Mouse (Mus musculus) CH12.LX (cell line): ENCODE data around the gene Hoxa10. TPM values are rescaled to one million over a fixed set of nuclear protein-coding genes. Genes with fewer than 3 reads are reported as not detected.

Source experiments
- DNase-seq: peaks from one replicate; pipeline ENCODE4 v3.0.0-alpha.2; 2013; ENCODE audit errors: extremely low read depth
- H3K27ac ChIP-seq: 2 replicates; pipeline ENCODE4 v1.5.1; 2012; ENCODE audit warnings: low read depth, mild to moderate bottlenecking, control low read depth, moderate library complexity; ENCODE audit not compliant: insufficient read depth
- H3K27me3 ChIP-seq: replicated peaks from 2 replicates; pipeline ENCODE3; 2012; ENCODE audit warnings: inconsistent platforms
- H3K36me3 ChIP-seq, 2 experiments: replicated peaks in 1 of 2; 2 replicates each; pipeline versions ENCODE3 to v1.6.1; 2012; ENCODE audit warnings: inconsistent platforms in 1 of 2, low read length in 1 of 2, mild to moderate bottlenecking in 1 of 2, mixed read lengths in 1 of 2, moderate library complexity in 1 of 2; ENCODE audit not compliant: control insufficient read depth in 1 of 2, insufficient read depth in 1 of 2
- H3K4me1 ChIP-seq, 2 experiments: 2 replicates each; pipeline ENCODE4 v1.6.1; 2012; ENCODE audit warnings: inconsistent platforms in 1 of 2, moderate library complexity in 1 of 2; ENCODE audit not compliant: insufficient read depth in 2 of 2, control insufficient read depth in 1 of 2
- H3K4me2 ChIP-seq: 2 replicates; pipeline ENCODE4 v1.6.1; 2012; ENCODE audit warnings: low read depth, mild to moderate bottlenecking, control low read depth; ENCODE audit not compliant: poor library complexity, insufficient read depth, severe bottlenecking
- H3K4me3 ChIP-seq, 3 experiments: fragments of 150-350 bp in 1 of 3; sonication (generic) in 1 of 3; replicated peaks in 1 of 3; 2 replicates each; pipeline versions ENCODE3 to v1.5.1; 2011 to 2012; ENCODE audit warnings: low read depth in 2 of 3, low read length in 2 of 3, mild to moderate bottlenecking in 2 of 3, moderate library complexity in 2 of 3, control low read depth in 1 of 3, improper control_type of control experiment in 1 of 3, inconsistent platforms in 1 of 3, mixed read lengths in 1 of 3; ENCODE audit not compliant: poor library complexity in 1 of 3
- H3K79me2 ChIP-seq: replicated peaks from 2 replicates; pipeline ENCODE4 v1.6.1; 2012; ENCODE audit warnings: mild to moderate bottlenecking, moderate library complexity; ENCODE audit not compliant: control insufficient read depth, poor library complexity, insufficient read depth, severe bottlenecking; ENCODE audit errors: extremely low read depth
- H3K9ac ChIP-seq: 2 replicates; pipeline ENCODE4 v1.6.1; 2012; ENCODE audit warnings: low read depth, mild to moderate bottlenecking, control low read depth, moderate library complexity; ENCODE audit not compliant: insufficient read depth
- H3K9me3 ChIP-seq: replicated peaks from 2 replicates; pipeline ENCODE3; 2012; ENCODE audit warnings: low read length, inconsistent platforms, mixed read lengths
- E2F4 ChIP-seq: IDR thresholded peaks from 2 replicates; pipeline ENCODE4 v1.6.1; 2011; ENCODE audit warnings: low read depth, low read length, improper control_type of control experiment; ENCODE audit not compliant: insufficient replicate concordance
- ETS1 ChIP-seq: conservative IDR thresholded peaks from 2 replicates; pipeline ENCODE4 v1.6.1; 2012; ENCODE audit warnings: low read depth, mild to moderate bottlenecking, inconsistent platforms, low read length, improper control_type of control experiment, moderate library complexity
- HCFC1 ChIP-seq: IDR thresholded peaks from 2 replicates; pipeline ENCODE4 v1.6.1; 2012; ENCODE audit warnings: low read depth, mild to moderate bottlenecking, inconsistent platforms, low read length, improper control_type of control experiment
- JUN ChIP-seq: IDR thresholded peaks from 2 replicates; pipeline ENCODE4 v1.6.1; 2011; ENCODE audit warnings: low read depth, mild to moderate bottlenecking, low read length, improper control_type of control experiment, moderate library complexity; ENCODE audit not compliant: insufficient read depth
- KAT2A ChIP-seq: IDR thresholded peaks from 2 replicates; pipeline ENCODE4 v1.6.1; 2012; ENCODE audit warnings: low read length, improper control_type of control experiment, inconsistent platforms; ENCODE audit not compliant: insufficient replicate concordance
- MAFK ChIP-seq: IDR thresholded peaks from 2 replicates; pipeline ENCODE4 v1.6.1; 2011; ENCODE audit warnings: low read length, improper control_type of control experiment; ENCODE audit not compliant: insufficient replicate concordance
- MAX ChIP-seq: IDR thresholded peaks from 2 replicates; pipeline ENCODE4 v1.6.1; 2011; ENCODE audit warnings: low read length, improper control_type of control experiment
- MYC ChIP-seq: IDR thresholded peaks from 2 replicates; pipeline ENCODE4 v1.6.1; 2011; ENCODE audit warnings: low read depth, mild to moderate bottlenecking, improper control_type of control experiment, low read length
- NRF1 ChIP-seq: IDR thresholded peaks from 2 replicates; pipeline ENCODE4 v1.6.1; 2014; ENCODE audit warnings: low read depth, mild to moderate bottlenecking, inconsistent platforms, low read length, improper control_type of control experiment, moderate library complexity
- PAX5 ChIP-seq: IDR thresholded peaks from 2 replicates; pipeline ENCODE4 v1.6.1; 2012; ENCODE audit warnings: low read length, inconsistent platforms, mixed read lengths
- POLR2AphosphoS2 ChIP-seq: IDR thresholded peaks from 2 replicates; pipeline ENCODE4 v1.6.1; 2011; ENCODE audit warnings: low read depth, low read length, improper control_type of control experiment
- RAD21 ChIP-seq: IDR thresholded peaks from 2 replicates; pipeline ENCODE4 v1.6.1; 2011; ENCODE audit warnings: low read depth, mild to moderate bottlenecking, low read length, improper control_type of control experiment, moderate library complexity
- SIN3A ChIP-seq: IDR thresholded peaks from 2 replicates; pipeline ENCODE4 v1.6.1; 2012; ENCODE audit warnings: low read length, improper control_type of control experiment, inconsistent platforms
- TBP ChIP-seq: conservative IDR thresholded peaks from 2 replicates; pipeline ENCODE4 v1.6.1; 2011; ENCODE audit warnings: low read depth, low read length, improper control_type of control experiment
- USF2 ChIP-seq: conservative IDR thresholded peaks from 2 replicates; pipeline ENCODE4 v1.6.1; 2011; ENCODE audit warnings: low read depth, low read length, improper control_type of control experiment
- ZNF384 ChIP-seq: IDR thresholded peaks from 2 replicates; pipeline ENCODE4 v1.6.1; 2012; ENCODE audit warnings: low read depth, low read length, improper control_type of control experiment, inconsistent platforms
- dilution Hi-C: fragments of 300-500 bp; cut with MboI; formaldehyde crosslinking; loops from 2 replicates; pipeline ENCODE4 v1.14.3; 2020; ENCODE audit warnings: low sequenced_read_pairs; ENCODE audit not compliant: extremely low pct_unique_long_range_greater_than_20kb, extremely low pct_ligation_motif_present
- in situ Hi-C: fragments of 300-500 bp; cut with MboI; formaldehyde crosslinking; loops from 3 replicates; pipeline ENCODE4 v1.14.3; 2019; ENCODE audit warnings: low sequenced_read_pairs, low pct_ligation_motif_present, low pct_unique_long_range_greater_than_20kb, mixed read lengths
- polyA plus RNA-seq: library from polyadenylated mRNA; unstranded; fragments of >175 nt; gene quantifications from 2 replicates; pipeline ENCODE4 v1.2.1, GENCODE M21; 2012; ENCODE audit warnings: low read depth; ENCODE audit not compliant: insufficient read length
- total RNA-seq, 2 experiments: library from RNA; depleted of rRNA; stranded (reverse); fragments of 300-350 nt in 1 of 2; fragments of >200 nt in 1 of 2; gene quantifications; 2 replicates each; pipeline ENCODE4 v1.2.3; 2012 to 2014

Hoxa10 gene
- total and polyA plus RNA-seq, 3 experiments, result 5.2 to 14.5 (median 14.3) TPM

DNA sequence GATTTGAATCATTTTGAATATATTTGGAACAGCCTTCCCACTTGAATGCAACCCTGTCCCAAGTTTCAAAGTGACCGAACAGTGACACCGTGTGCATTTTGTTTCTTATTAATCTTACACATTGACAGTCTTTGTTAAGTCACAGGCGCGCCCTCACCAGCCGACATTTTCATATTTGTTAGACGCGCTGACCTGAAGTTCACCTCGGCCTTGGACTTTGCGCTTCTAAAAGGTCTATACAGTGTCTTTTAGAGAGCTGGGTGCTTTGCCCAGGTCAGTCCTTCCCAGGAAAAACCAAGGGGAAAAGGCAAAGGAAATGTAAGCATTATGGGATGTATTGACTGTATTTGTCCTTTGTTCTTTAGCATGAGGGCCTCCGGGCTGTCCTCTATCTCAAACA is 46.0 kb downstream of the Hoxa10 start:
- H3K79me2 ChIP-seq, result no peaks in the 10 kb centered on the region
- peaks cover 5% of the 10 kb centered on the region for H3K9me3 ChIP-seq
- no peak for DNase-seq
- H3K27ac ChIP-seq, result no peak overlapping the region
- H3K4me1 ChIP-seq, result peaks cover 0 to 18% of the 10 kb centered on the region in 2 experiments; a peak in 2 of 4 replicates
- in situ Hi-C loops (no loop called here), dilution Hi-C loops (no loop called here)
- H3K27me3 ChIP-seq, result no peaks in the 10 kb centered on the region
- no peak overlapping the region for H3K4me2 ChIP-seq
- TF ChIP-seq HCFC1, result no peak
- no peak for TF ChIP-seq PAX5
- no peak for TF ChIP-seq POLR2AphosphoS2
- TF ChIP-seq TBP, result no peak
- TF ChIP-seq E2F4, result no peak
- TF ChIP-seq RAD21, result no peak
- TF ChIP-seq MAX, result no peak
- no peak for TF ChIP-seq USF2
- no peak for TF ChIP-seq NRF1
- no peak for TF ChIP-seq KAT2A
- peaks cover 0 to 2% of the 10 kb centered on the region in 2 experiments for H3K36me3 ChIP-seq
- H3K4me3 ChIP-seq, result no peak overlapping the region
- no peak overlapping the region for H3K9ac ChIP-seq

DNA sequence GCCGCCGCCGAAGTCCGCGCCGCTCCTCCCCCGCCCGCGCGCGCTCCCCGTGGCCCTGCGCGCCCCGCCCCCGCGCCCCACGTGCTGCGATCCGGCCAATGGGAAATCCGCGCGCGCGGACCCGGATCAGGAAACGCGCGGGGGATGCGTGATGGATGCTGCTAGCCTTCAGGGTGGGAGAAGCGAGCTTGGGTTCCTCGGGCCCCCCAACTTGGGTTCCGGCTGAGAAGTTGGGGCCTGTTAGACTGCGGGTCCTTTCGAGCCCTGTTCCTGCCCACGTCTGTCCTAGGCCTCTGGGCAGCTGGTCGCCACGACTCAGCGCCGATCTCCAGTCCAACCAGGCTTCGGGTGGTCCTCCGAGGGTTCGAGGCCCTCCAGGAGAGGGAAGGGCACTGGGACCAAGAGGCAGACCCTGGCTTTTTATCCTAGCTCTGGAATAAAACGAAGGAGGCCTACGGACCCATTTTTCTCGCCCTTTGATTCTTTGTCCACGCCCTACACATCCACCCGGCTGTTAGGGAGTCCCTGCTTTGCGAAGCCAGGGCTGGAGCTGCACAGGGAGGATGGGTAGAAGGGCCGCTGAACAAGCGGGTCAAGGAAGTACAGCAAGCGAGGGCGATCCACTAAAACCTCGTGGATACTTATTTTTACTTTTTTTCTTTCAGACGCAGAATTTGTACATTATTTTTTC is 48.6 kb downstream of the Hoxa10 start:
- Histone ChIP-seq H3K4me1 (peaks cover 0 to 13% of the 10 kb centered on the region in 2 experiments; a peak in 2 of 4 replicates), H3K4me3 (no peak overlapping the region), H3K36me3 (peaks cover 0 to 2% of the 10 kb centered on the region in 2 experiments), H3K79me2 (no peaks in the 10 kb centered on the region), H3K27me3 (no peaks in the 10 kb centered on the region), H3K4me2 (no peak overlapping the region), H3K27ac (no peak overlapping the region), H3K9ac (no peak overlapping the region), H3K9me3 (peaks cover 5% of the 10 kb centered on the region)
- DNase-seq, result no peak
- dilution Hi-C loops, result no loop called here
- no peak for TF ChIP-seq POLR2AphosphoS2
- TF ChIP-seq ETS1, result no peak
- TF ChIP-seq MYC, result no peak
- TF ChIP-seq ZNF384, result no peak
- no peak for TF ChIP-seq MAFK
- no peak for TF ChIP-seq HCFC1
- no peak for TF ChIP-seq SIN3A
- no peak for TF ChIP-seq JUN
- in situ Hi-C loops, result no loop called here
